Mouse (Mus musculus) megakaryocyte, embryonic 14.5 days (primary cell): ENCODE data around the gene Ctbs.

Source experiments
- FLI1 ChIP-seq: IDR thresholded peaks from 2 replicates; pipeline ENCODE4 v1.6.1; 2012; ENCODE audit warnings: low read length, inconsistent platforms, mixed read lengths
- GATA1 ChIP-seq: IDR thresholded peaks from 3 replicates; pipeline ENCODE4 v1.6.1; 2012; ENCODE audit warnings: mixed read lengths, low read length, inconsistent platforms, borderline replicate concordance

- TF ChIP-seq GATA1 = no peak
- TF ChIP-seq FLI1 = no peak
Observed at GRCm38 (mm10) chr3:146482044-146482443, 32.4 kb downstream of the Ctbs start.
